Mouse (Mus musculus) limb, embryonic 14.5 days (tissue): ENCODE data around the gene Dolk. TPM values are rescaled to one million over a fixed set of nuclear protein-coding genes. Genes with fewer than 3 reads are reported as not detected.

ENCODE experiments used
- ATAC-seq: fragments of 200-750 bp; cut with Nextera tagmentation; 2 replicates; pipeline ENCODE4 v1.8.0; 2017; ENCODE audit warnings: low read depth, moderate number of reproducible peaks, moderate TSS enrichment; ENCODE audit not compliant: low FRiP score
- DNase-seq: peaks from one replicate; pipeline ENCODE4 v3.0.0-alpha.2; 2015; ENCODE audit warnings: low spot score
- H3K27ac ChIP-seq: fragments of 300-500 bp; sonication (generic); replicated peaks from 2 replicates; pipeline ENCODE4 v1.5.1; 2014; ENCODE audit warnings: low read depth, mild to moderate bottlenecking, low read length, moderate library complexity, mixed read lengths
- H3K27me3 ChIP-seq: fragments of 300-500 bp; sonication (generic); 2 replicates; pipeline ENCODE4 v1.6.1; 2014; ENCODE audit warnings: low read length, mixed read lengths; ENCODE audit not compliant: control insufficient read depth, insufficient read depth
- H3K36me3 ChIP-seq: fragments of 300-500 bp; sonication (generic); 2 replicates; pipeline ENCODE4 v1.6.1; 2014; ENCODE audit warnings: mild to moderate bottlenecking, low read length, moderate library complexity, mixed read lengths; ENCODE audit not compliant: control insufficient read depth, insufficient read depth
- H3K4me1 ChIP-seq: fragments of 300-500 bp; sonication (generic); 2 replicates; pipeline ENCODE4 v1.6.1; 2014; ENCODE audit warnings: antibody characterized with exemption, low read length, mixed read lengths; ENCODE audit not compliant: control insufficient read depth, insufficient read depth
- H3K4me2 ChIP-seq: fragments of 300-500 bp; sonication (generic); replicated peaks from 2 replicates; pipeline ENCODE4 v1.6.1; 2014; ENCODE audit warnings: low read depth, mild to moderate bottlenecking, low read length, moderate library complexity; ENCODE audit not compliant: severe bottlenecking
- H3K4me3 ChIP-seq: fragments of 300-500 bp; sonication (generic); replicated peaks from 2 replicates; pipeline ENCODE4 v1.5.1; 2014; ENCODE audit warnings: low read length
- H3K9ac ChIP-seq: fragments of 300-500 bp; sonication (generic); 2 replicates; pipeline ENCODE4 v1.6.1; 2014; ENCODE audit warnings: mild to moderate bottlenecking, low read depth, low read length, moderate library complexity; ENCODE audit not compliant: severe bottlenecking
- H3K9me3 ChIP-seq: fragments of 300-500 bp; sonication (generic); 2 replicates; pipeline ENCODE4 v1.6.1; 2016; ENCODE audit warnings: low read length; ENCODE audit not compliant: control insufficient read depth
- POLR2A ChIP-seq: fragments of 200-500 bp; IDR thresholded peaks from 2 replicates; pipeline ENCODE4 v1.8.0; 2012; ENCODE audit warnings: inconsistent platforms, mild to moderate bottlenecking, moderate library complexity, borderline replicate concordance; ENCODE audit not compliant: insufficient read depth, insufficient read length; ENCODE audit errors: extremely low read depth
- WGBS: fragments of 180-500 bp; shearing (Covaris S2); extraction: QIAGEN DNeasy Blood & Tissue Kit; methylation state at CpG from one replicate; pipeline ENCODE4 v1.1.7; 2014; 5-methylcytosine and 5-hydroxymethylcytosine counted together
- polyA plus RNA-seq, 2 experiments: library from polyadenylated mRNA; depleted of rRNA in 1 of 2; stranded (reverse) in 1 of 2; unstranded in 1 of 2; fragments of >200 nt; fragmentation: Nextera tagmentation in 1 of 2; extraction: Ambion mirVana in 1 of 2; gene quantifications; 2 replicates each; pipeline versions ENCODE4 v1.2.1 to v1.2.3; 2012 to 2014

Gene Dolk
- polyA plus RNA-seq, 2 experiments = 13.8 to 31.0 TPM

- 90% methylated on average over 7 of the region's 7 CpGs for WGBS
- Histone ChIP-seq H3K27ac (no peak overlapping the region), H3K4me3 (no peak overlapping the region), H3K27me3 (no peaks in the 10 kb centered on the region), H3K4me2 (no peak overlapping the region), H3K9ac (no peak overlapping the region), H3K9me3 (no peaks in the 10 kb centered on the region), H3K4me1 (no peaks in the 10 kb centered on the region), H3K36me3 (peaks cover 92% of the 10 kb centered on the region)
- no peak for TF ChIP-seq POLR2A
- ATAC-seq (no peak), DNase-seq (no peak)
Measured at GRCm38 (mm10) chr2:30323111-30323510, 37.0 kb upstream of the Dolk start.

DNA sequence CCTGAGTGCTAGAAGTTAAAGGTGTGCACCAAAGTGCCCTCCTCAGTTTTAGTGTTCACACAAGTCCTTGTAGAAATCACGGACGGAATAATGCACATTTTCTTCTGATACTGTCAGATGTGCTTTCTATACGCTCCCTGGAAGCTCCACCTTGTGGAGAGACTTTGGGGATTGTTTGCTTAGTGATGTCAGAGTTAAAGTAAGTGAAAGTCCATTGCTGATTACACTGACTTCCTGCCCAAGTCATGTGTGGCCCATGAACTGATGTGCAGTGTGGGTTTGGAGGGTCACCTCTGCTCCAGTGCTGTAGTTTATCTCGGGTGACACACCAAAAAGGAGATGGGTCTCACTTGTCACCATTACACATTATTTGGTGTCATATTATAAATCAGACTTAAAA lies 33.1 kb upstream of the Dolk start:
- H3K4me2 ChIP-seq = no peak overlapping the region
- no peak for ATAC-seq
- no peaks in the 10 kb centered on the region for H3K9me3 ChIP-seq
- no peak overlapping the region for H3K9ac ChIP-seq
- no peak overlapping the region for H3K4me3 ChIP-seq
- H3K36me3 ChIP-seq = peaks cover 92% of the 10 kb centered on the region
- H3K27ac ChIP-seq = no peak overlapping the region
- no peaks in the 10 kb centered on the region for H3K27me3 ChIP-seq
- WGBS = 85% methylated on average over 4 of the region's 4 CpGs
- TF ChIP-seq POLR2A = no peak
- DNase-seq = no peak
- H3K4me1 ChIP-seq = no peaks in the 10 kb centered on the region

GRCm38 (mm10) chr2:30316955-30317354 lies 30.8 kb upstream of the Dolk start:
- no peaks in the 10 kb centered on the region for H3K27me3 ChIP-seq
- peaks cover 92% of the 10 kb centered on the region for H3K36me3 ChIP-seq
- H3K4me2 ChIP-seq = no peak overlapping the region
- no peaks in the 10 kb centered on the region for H3K4me1 ChIP-seq
- H3K27ac ChIP-seq = no peak overlapping the region
- H3K4me3 ChIP-seq = no peak overlapping the region
- H3K9ac ChIP-seq = no peak overlapping the region
- ATAC-seq (no peak), DNase-seq (no peak)
- H3K9me3 ChIP-seq = no peaks in the 10 kb centered on the region
- 95% methylated on average over 5 of the region's 5 CpGs for WGBS
- no peak for TF ChIP-seq POLR2A

DNA sequence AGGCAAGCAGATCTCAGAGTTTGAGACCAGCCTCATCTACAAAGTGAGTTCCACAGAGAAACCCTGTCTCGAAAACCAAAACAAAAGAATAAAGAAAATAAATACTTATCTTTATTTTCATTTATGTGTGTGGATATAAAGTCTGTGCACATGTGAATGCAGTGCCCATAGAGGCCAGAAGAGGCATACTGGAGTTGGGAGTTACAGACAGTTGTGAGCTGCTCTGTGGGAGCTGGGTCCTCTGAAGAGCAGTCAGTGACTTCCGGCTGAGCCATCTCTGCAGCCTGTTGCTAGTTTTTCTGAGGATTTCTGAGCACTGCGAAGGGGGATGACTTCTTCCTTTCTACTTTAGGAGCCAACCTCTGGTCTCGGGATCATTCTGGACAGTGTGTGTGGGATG lies 30.0 kb upstream of the Dolk start:
- no peak overlapping the region for H3K9ac ChIP-seq
- no peak overlapping the region for H3K4me2 ChIP-seq
- ATAC-seq = no peak
- H3K4me3 ChIP-seq = no peak overlapping the region
- no peaks in the 10 kb centered on the region for H3K27me3 ChIP-seq
- peaks cover 89% of the 10 kb centered on the region for H3K36me3 ChIP-seq
- no peak for DNase-seq
- H3K9me3 ChIP-seq = no peaks in the 10 kb centered on the region
- no peak for TF ChIP-seq POLR2A
- no peaks in the 10 kb centered on the region for H3K4me1 ChIP-seq
- no peak overlapping the region for H3K27ac ChIP-seq
- WGBS = 90% methylated on average over 4 of the region's 4 CpGs

DNA sequence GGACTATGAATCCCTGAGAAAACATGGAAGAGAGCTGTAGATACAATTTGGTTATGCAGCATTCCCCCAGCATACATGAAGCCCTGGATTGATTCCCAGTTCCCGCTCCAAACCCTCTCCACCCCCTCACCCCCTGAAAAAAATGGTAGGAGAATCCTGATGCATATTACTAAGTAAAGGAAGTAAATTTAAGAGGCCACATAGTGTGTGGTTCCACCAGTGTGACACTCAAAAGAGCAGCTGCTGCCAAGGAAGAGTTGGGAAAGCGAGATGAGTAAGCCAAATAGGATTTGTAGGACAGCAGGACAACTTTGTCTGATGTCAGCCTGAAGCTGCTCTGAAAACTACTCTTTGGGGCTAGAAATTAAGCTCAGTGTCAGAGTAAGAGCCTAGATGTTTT lies 25.3 kb upstream of the Dolk start:
- Histone ChIP-seq H3K4me2 (no peak overlapping the region), H3K27ac (no peak overlapping the region), H3K4me3 (no peak overlapping the region), H3K9me3 (no peaks in the 10 kb centered on the region), H3K36me3 (peaks cover 96% of the 10 kb centered on the region), H3K4me1 (no peaks in the 10 kb centered on the region), H3K27me3 (no peaks in the 10 kb centered on the region), H3K9ac (no peak overlapping the region)
- ATAC-seq (no peak), DNase-seq (no peak)
- no peak for TF ChIP-seq POLR2A
- 93% methylated on average over 2 of the region's 2 CpGs for WGBS

DNA sequence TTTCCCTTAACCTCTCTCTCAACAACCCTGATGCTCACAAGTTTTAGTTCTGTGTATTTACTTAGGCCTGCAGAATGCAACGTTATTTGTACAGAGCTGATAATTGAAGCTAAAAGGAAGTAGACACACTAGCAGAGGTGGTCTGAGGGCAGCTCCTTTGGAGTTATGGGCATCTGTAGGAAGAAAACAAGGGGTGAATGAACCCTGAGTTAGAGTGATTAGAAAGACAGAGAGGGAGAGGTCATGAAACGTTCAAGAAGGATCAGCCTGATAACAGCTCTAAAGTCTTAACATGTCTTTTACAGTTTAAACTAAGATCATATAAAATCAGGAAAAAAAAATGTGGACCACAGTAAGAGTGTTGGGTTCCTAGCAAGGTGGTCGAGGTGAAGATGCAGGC lies 23.2 kb upstream of the Dolk start:
- Histone ChIP-seq H3K27ac (no peak overlapping the region), H3K9ac (no peak overlapping the region), H3K4me1 (no peaks in the 10 kb centered on the region), H3K9me3 (no peaks in the 10 kb centered on the region), H3K36me3 (peaks cover 97% of the 10 kb centered on the region), H3K4me2 (no peak overlapping the region), H3K4me3 (no peak overlapping the region), H3K27me3 (no peaks in the 10 kb centered on the region)
- ATAC-seq = no peak
- 91% methylated on average over 3 of the region's 3 CpGs for WGBS
- no peak for TF ChIP-seq POLR2A
- no peak for DNase-seq
